Mouse (Mus musculus): ENCODE data around the gene Atp1a1.

The Atp1a1 gene

GRCm38 (mm10) chr3:101611012-101611812 is 6.7 kb upstream of the Atp1a1 start:
- DNase-seq (ENCODE audit: low spot score) = no peak

- no peak for DNase-seq (ENCODE audit: low spot score)
Observed at GRCm38 (mm10) chr3:101609302-101609701, 4.8 kb upstream of the Atp1a1 start.

GRCm38 (mm10) chr3:101606861-101607455 is 2.5 kb upstream of the Atp1a1 start:
- no peak for DNase-seq (ENCODE audit: low spot score)

GRCm38 (mm10) chr3:101605721-101606120 is 1.2 kb upstream of the Atp1a1 start:
- no peak for DNase-seq (ENCODE audit: low spot score)

DNA sequence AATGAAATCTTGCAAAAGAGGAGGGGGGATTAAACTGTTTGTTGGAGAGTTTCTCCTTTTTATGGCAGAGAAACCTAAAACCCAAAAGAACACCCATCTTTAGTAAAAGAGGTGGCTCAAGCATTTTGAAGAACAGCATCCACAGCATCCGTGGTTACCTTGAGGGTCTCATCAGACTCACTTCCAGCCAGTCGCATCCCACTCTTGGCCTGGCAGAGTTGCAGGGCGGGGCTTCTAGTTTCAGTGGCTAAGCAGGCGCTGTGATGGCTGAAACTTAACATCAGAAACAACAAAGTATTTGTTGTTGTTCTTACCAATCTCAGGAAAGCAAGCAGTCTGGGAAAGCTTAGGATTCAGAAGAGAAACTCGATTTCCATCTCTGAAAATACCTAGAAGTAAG is 807 bp upstream of the Atp1a1 start:
- DNase-seq (ENCODE audit: low spot score) = no peak

DNA sequence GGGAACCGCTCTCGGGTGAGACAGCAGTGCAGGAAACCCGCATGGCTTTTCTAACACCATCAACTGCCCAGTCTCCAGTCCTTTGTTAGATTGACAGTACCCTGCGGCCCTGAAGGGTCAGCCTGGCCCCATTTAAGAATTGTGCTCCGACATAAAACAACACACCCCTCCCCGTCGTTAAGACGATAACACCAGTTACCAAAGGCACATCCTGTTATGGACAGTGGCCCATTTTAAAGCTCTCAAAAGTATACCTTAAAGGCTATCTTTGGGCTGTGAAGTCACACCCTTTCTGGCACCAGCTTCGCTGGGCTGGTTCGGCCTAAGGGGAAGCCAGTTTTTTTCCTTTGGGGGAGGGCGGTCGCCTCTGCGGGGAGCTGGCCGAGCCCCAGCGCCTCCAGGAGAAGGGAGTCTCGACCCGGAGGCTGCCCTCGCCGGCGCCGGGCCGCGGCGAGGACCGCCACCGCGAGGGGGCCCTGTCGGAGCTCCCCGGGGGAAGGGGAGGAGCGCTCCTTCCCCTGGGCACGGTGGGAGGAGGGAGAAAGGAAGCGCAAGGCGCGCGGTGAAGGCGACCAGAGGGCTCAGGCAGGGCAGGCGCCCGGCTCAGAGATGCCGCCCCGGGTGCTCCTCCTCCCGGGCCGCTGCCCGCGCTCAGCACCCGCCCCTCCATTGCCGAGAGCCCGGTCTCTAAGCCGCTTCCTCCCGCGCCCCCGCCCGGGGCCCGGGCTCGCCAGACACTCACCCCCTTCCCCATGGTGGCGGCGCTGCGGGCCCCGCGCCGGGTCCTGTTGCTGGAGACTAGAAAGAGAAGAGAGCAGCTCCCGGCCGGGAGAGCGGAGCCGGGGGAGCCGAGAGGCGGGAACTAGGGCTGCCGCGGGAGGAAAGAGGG is 579 bp downstream of the Atp1a1 start:
- peak; percentile 88 for DNase-seq (ENCODE audit: low spot score)

GRCm38 (mm10) chr3:101603194-101603593 is 1.3 kb downstream of the Atp1a1 start:
- no peak for DNase-seq (ENCODE audit: low spot score)

GRCm38 (mm10) chr3:101602511-101603055 is 1.9 kb downstream of the Atp1a1 start:
- DNase-seq (ENCODE audit: low spot score) = no peak

GRCm38 (mm10) chr3:101601687-101602086 is 2.8 kb downstream of the Atp1a1 start:
- peak; percentile 74 for DNase-seq (ENCODE audit: low spot score)

DNA sequence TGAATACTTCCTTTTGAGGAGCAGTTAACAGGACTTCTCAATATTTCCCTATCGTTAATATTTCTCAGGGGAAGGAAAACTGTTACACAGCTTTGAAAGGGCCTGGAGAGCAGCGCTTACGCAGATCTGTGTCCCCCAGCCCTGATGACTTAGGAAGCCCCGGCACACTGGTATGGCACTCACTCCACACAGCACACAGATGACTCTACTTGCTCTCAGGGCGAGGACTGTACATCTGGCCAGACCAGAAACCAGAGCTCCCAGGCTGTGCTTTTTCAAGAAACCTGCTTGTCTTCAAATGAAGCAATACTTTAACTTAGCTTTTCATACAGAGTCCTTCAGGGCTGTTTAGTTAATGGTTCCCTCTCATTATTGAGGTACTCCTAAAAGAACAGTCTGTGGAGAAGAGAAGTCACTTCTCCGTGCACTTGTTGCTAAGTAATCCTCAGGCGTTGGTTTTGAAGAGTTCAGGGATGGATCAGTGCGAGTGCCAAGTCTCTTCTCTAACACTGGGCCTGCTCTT is 3.4 kb downstream of the Atp1a1 start:
- no peak for DNase-seq (ENCODE audit: low spot score)

DNA sequence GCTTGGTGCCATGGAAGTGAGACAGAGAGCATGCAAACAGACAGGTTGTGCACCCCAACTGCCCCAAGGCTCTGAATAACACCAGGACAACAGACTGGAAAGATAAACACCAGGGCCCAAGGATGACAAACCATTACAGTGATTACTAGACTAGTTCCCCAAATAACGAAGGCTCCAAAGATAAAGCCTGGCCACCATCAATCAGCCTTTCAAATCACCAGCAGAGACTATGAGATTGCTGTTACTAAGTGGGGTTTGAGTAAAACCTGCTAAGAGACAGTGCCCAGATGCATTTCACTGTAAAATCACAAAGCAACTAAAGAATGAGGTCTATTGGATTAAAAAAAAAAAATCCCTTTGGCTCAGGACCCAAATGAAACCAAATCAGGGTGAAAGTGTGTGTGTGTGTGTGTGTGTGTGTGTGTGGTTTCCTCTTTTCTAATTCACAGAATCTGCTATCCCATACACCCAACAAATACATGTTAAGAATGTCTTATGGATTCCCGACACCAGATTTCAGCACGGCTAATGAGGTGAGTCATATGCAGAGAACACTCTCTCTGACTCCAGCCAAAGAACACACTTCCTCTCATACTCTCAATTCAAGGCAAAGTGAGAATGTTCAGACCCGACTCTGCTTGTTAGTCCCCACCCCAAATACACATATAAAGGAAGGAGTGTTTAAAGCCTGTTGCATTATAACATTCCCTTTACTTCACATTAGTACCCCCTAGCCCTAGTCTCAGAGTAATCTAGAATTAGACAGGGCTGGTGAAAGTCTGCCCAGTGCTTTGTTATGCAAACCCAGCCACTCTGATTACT is 4.4 kb downstream of the Atp1a1 start:
- DNase-seq (ENCODE audit: low spot score) = no peak

GRCm38 (mm10) chr3:101599191-101599919 is 5.1 kb downstream of the Atp1a1 start:
- no peak for DNase-seq (ENCODE audit: low spot score)

- no peak for DNase-seq (ENCODE audit: low spot score)
Observed at GRCm38 (mm10) chr3:101598231-101598905, 6.1 kb downstream of the Atp1a1 start.

DNA sequence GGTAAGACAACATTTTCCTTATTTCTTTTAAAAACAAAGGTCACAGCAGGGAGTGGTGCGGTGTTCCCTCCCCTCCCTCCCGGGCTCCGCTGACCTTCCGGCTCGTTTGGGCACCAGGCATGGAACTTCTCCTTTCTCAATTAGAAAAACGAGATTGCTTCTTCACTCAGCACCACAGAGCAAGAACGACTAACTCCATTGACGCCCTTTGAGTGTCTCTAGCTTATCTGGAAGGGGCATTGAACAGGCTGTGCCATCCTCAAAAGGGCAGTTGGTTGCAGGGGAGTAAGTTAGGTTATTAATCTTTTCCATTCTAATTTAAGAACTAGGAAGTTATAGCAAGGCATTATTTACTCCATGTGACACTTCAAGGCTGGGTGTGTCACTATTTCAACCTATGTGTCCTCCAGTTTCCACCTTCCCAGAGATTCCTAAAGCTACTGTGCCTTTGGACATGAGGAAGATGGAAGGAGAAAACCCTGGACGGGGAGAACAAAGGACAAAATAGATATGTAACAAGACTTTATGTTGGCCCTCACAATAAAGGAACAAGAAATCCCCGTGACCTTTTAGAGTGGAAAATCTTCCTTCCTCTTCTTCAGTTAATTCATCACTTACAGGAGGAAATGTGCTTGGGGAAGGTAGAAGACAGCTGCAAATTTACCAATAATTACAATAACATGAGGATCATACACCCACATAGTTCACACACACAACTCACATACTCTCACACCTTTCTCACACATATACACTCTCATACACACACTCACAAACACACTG is 7.0 kb downstream of the Atp1a1 start:
- DNase-seq (ENCODE audit: low spot score) = no peak

GRCm38 (mm10) chr3:101596686-101597085 is 7.8 kb downstream of the Atp1a1 start:
- DNase-seq (ENCODE audit: low spot score) = no peak

DNA sequence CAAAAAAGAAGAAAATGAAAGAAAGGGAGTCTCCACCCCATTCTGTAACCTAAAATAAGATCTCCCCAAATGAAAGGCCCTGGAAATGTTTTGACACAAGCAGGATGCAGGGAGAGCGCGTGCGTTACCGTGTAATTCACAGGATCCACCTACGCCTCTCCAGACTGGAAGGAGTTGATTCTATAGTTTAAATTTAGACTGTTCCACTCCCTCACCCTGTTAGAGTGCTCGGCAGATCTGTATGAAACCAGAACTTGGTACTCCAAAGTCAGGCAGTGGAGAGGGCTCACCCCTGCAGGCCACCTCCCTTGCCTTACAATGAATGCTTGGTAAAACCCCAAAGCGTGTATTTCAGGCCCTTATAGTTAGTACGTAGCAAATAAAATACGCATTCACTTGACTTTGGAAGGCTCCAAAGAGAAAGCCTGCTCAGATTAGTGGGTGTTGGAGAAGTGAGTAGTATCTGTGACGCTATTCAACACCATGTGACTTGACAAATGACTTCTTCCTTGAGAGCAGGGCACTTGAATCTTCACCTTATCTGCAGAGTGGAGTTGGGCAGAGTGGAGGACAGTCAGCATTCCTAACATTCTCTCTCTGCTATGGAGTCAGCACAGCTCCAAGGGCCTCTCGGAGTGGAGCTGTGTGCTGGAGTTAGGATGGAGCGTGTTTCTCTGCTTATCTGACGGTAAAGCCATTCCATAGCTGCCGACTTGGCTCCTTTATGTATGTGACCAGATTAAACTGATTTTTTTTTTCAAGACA is 8.4 kb downstream of the Atp1a1 start:
- peak; percentile 79 for DNase-seq (ENCODE audit: low spot score)

DNA sequence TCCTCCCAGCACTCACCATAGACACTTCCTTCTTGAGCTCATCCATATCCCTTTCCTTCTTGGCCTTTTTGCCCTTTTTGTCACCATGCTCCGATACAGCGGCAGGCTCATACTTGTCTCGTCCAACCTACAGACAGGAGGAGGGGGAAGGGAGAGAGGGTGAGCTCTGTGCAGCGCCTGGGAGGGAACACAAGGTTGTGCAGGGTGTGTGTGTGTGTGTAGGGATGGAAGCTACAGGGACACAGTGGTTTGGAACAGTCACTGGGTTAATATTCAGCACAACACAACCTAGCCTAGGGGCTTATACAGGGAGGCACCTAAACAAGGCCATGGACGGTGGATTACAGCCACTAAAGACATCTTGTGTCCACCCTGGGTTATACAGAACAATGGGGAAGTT is 9.5 kb downstream of the Atp1a1 start:
- no peak for DNase-seq (ENCODE audit: low spot score)

DNA sequence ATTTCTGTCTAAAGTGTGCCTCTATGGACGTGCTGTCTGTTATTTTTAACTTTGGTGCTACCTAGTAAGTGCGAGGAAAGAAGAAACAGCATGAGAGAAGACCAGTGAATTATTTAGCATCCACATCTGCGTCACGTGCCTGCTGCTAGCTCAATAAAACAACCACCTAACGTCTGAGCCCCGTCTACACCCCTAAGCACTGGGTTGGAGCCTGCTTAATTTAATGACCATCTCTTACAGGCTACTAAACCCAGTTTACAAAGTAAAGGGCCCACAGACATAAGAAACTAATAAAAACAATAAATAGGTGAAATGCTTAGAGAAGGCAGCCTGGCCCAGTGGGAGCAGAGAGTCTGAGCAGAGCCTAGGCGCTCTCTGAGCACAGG is 11.2 kb downstream of the Atp1a1 start:
- no peak for DNase-seq (ENCODE audit: low spot score)
